Mouse (Mus musculus) bone marrow macrophage, adult 2 months (primary cell): ENCODE data around the gene Olfr160.

ENCODE experiments used
- CTCF ChIP-seq: IDR thresholded peaks from 2 replicates; pipeline ENCODE4 v1.5.1; 2012; ENCODE audit warnings: low read depth, mild to moderate bottlenecking, low read length, moderate library complexity
- POLR2A ChIP-seq: IDR thresholded peaks from 2 replicates; pipeline ENCODE4 v1.6.1; 2012; ENCODE audit warnings: mild to moderate bottlenecking, low read depth, low read length, borderline replicate concordance

GRCm38 (mm10) chr9:37669678-37670077 lies 46.4 kb downstream of the Olfr160 start:
- no peak for TF ChIP-seq CTCF
- TF ChIP-seq POLR2A, result no peak
